Mouse (Mus musculus): ENCODE measurements around the gene Klk10.

DNA sequence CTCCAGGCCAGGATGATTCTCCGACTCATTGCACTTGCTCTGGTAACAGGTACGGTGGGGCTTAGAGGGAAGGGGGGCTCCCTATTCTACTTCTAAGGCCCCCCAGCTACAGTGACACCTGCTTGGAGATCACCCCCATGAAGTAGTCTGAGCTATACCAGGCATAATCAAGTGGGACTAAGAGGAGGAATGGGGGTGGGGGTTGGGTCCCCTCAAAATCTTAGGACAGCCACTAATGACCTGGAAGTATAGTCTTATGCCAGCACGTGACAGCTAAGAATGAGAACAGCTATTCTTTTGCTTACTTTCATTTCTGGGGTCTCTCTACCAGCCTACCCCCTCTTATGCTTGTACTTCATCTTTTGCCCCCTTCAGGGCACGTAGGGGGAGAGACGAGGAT lies 4.3 kb upstream of the Klk10 start:
- no peak for TF ChIP-seq CTCF (conservative IDR thresholded peaks at IDR 0.05 in 1 of 2, IDR thresholded peaks at IDR 0.05 in 1 of 2; ENCODE audit: low read depth in 2 of 2, low read length in 2 of 2)
- TF ChIP-seq POLR2A (IDR thresholded peaks at IDR 0.05; ENCODE audit: low read depth, low read length), result no peak

Data from CH12.LX (cell line).